Mouse (Mus musculus) macrophage (primary cell): Measurements from ENCODE around the gene Acp7. TPM values are rescaled to one million over a fixed set of nuclear protein-coding genes. Genes with fewer than 3 reads are reported as not detected.

Experiments
- H3K27ac ChIP-seq: fragments of 350-480 bp; formaldehyde crosslinking; 2 replicates; pipeline ENCODE4 v1.9.0; 2021
- H3K36me3 ChIP-seq: fragments of 350-480 bp; formaldehyde crosslinking; 2 replicates; pipeline ENCODE4 v1.9.0; 2021; ENCODE audit errors: inconsistent target
- H3K4me3 ChIP-seq: fragments of 350-480 bp; formaldehyde crosslinking; 2 replicates; pipeline ENCODE4 v1.9.0; 2021; ENCODE audit errors: inconsistent target
- H3K79me2 ChIP-seq: fragments of 350-480 bp; formaldehyde crosslinking; 2 replicates; pipeline ENCODE4 v1.9.0; 2021; ENCODE audit errors: inconsistent target
- WGBS: methylation state at CpG from one replicate; pipeline ENCODE4 v1.1.7; 2026; ENCODE audit warnings: inconsistent platforms; ENCODE audit not compliant: missing documents; 5-methylcytosine and 5-hydroxymethylcytosine counted together
- polyA plus RNA-seq: library from polyadenylated mRNA; stranded (reverse); fragments of 250-400 nt; gene quantifications from 3 replicates; pipeline ENCODE4 v1.2.4, GENCODE M21; 2018; ENCODE audit warnings: inconsistent platforms

Gene Acp7
- polyA plus RNA-seq, 1 experiment from 2014 or later, result not detected

- Histone ChIP-seq H3K36me3 (no peaks in the 10 kb centered on the region), H3K27ac (no peak overlapping the region), H3K4me3 (no peak overlapping the region), H3K79me2 (peaks cover 76% of the 10 kb centered on the region; the same call in 1 of the 2 replicates)
- WGBS, result 93% methylated on average over 11 of the region's 11 CpGs
Measured at GRCm38 (mm10) chr7:28575597-28575996, 55.5 kb downstream of the Acp7 start.

DNA sequence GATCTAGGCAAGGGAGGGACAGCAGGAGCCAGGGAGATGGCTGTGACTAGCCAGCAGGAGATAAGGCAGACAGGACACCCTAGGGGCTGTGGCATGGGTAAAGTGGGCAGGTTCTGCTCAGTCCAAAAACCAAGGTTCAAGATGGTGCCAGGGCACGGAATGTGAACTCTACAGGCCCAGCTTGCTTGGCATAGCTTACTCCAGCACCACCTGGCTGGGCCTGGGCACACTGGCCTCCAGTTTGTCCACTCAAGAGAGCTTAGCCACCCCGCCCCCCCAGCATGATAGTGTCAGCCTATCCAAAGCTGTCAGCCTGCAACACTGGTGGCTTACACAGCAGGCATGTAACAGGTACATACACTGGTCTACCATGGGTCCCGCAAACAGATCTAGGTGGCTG is 57.9 kb downstream of the Acp7 start:
- no peaks in the 10 kb centered on the region for H3K36me3 ChIP-seq
- no peak overlapping the region for H3K27ac ChIP-seq

DNA sequence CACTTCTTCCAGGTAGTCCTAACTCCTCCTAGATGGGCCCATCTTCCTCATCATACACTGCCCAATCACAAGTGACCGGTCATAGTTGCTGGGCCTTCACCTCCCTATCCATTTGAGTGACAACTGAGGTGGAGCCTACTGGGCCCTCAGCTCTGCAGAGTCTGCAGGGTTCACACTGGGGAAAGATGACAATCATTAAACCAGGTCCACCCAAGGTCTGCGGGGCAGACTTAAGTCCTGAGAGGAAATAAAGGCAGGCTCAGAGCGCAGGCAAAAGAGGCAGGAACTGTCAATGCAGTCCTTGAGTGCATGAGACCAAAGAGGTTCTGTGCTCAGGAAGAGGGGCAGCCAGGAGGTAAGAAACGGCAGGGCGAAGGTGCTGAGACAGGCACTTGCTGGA is 58.4 kb downstream of the Acp7 start:
- Histone ChIP-seq H3K27ac (no peak overlapping the region), H3K4me3 (no peak overlapping the region), H3K36me3 (0 out of 2 replicates have a peak, but pooled peaks cover 1% of the 10 kb centered on the region), H3K79me2 (peaks cover 47% of the 10 kb centered on the region; the same call in 1 of the 2 replicates)
- 97% methylated on average over 5 of the region's 5 CpGs for WGBS

More for the DNA sequence above, 57.9 kb downstream of the Acp7 start:
- no peak overlapping the region for H3K4me3 ChIP-seq
- WGBS, result 94% methylated on average over 3 of the region's 3 CpGs
- peaks cover 53% of the 10 kb centered on the region; the same call in 1 of the 2 replicates for H3K79me2 ChIP-seq

DNA sequence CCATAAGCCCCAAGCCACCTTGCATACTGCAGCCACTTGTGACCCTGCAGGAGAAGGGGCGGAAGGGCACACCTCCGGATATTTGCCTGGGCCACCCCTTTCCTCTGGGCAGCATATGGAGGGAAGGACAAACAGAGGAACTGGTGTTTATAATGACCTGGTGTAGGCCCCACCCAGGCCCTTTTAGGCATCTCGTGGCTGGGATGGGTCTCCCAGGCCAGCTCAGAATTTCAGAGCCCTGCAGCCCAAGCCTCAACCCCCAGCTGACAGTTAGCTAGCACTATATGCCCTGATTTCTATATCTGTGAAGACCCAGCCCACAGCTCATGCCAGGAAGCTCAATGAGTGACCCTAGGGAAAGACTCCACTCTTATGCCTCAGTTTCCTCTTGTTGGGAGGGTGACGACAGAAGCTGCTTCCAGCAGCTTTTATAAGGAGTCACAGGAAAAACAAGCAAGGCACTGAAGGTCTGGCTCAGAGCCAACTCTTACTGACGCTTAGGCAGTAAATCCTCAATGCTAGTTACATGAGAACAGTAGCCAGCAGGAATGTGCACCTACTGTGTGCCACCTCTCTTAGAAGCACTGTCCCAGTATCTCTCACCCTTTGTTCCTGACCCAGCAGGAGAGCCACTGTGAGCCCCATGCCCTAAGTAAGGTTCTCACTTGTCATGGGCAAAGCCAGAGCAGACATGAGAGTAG is 60.0 kb downstream of the Acp7 start:
- WGBS, result 55% methylated on average over 5 of the region's 5 CpGs
- Histone ChIP-seq H3K4me3 (no peak overlapping the region), H3K79me2 (peaks cover 31% of the 10 kb centered on the region; the same call in 1 of the 2 replicates), H3K27ac (no peak overlapping the region), H3K36me3 (peaks cover 17% of the 10 kb centered on the region; the same call in 1 of the 2 replicates)

GRCm38 (mm10) chr7:28570291-28570981 is 60.7 kb downstream of the Acp7 start:
- Histone ChIP-seq H3K4me3 (no peak overlapping the region), H3K27ac (no peak overlapping the region), H3K36me3 (peaks cover 23% of the 10 kb centered on the region; the same call in 1 of the 2 replicates), H3K79me2 (peaks cover 25% of the 10 kb centered on the region; the same call in 1 of the 2 replicates)
- 88% methylated on average over 11 of the region's 12 CpGs for WGBS

GRCm38 (mm10) chr7:28568253-28568652 is 62.9 kb downstream of the Acp7 start:
- peaks cover 32% of the 10 kb centered on the region; the same call in 1 of the 2 replicates for H3K36me3 ChIP-seq
- peaks cover 4% of the 10 kb centered on the region; the same call in 1 of the 2 replicates for H3K79me2 ChIP-seq
- no peak overlapping the region for H3K27ac ChIP-seq
- no peak overlapping the region for H3K4me3 ChIP-seq

DNA sequence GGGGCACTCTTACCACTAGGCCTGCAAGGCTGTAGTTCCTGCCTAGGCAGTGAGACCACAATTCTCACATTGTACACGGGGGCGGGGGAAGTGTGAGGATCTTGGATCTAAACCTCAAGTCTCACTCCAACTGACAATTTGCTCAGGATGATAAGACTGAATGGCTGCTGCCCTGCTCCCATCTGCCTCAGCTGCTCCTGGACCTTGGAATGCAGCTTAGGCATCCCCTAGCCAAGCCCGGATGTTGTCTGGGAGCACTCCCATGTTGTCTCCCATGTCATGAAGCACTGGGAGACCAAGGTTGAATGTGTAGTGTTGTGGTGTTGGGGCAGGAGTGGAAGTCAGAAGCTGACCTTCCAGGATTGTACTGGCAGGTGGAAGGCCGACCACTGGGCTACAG is 63.6 kb downstream of the Acp7 start:
- Histone ChIP-seq H3K27ac (no peak overlapping the region), H3K4me3 (no peak overlapping the region), H3K79me2 (no peaks in the 10 kb centered on the region; the same call in 1 of the 2 replicates), H3K36me3 (peaks cover 39% of the 10 kb centered on the region; the same call in 1 of the 2 replicates)
- 75% methylated on average over 4 of the region's 4 CpGs for WGBS

GRCm38 (mm10) chr7:28565407-28565806 is 65.7 kb downstream of the Acp7 start:
- no peak overlapping the region for H3K27ac ChIP-seq

GRCm38 (mm10) chr7:28562951-28563350 is 68.2 kb downstream of the Acp7 start:
- 95% methylated on average over 13 of the region's 13 CpGs for WGBS
- H3K36me3 ChIP-seq, result peaks cover 57% of the 10 kb centered on the region; the same call in 1 of the 2 replicates

More at GRCm38 (mm10) chr7:28565407-28565806, 65.7 kb downstream of the Acp7 start:
- H3K79me2 ChIP-seq, result no peaks in the 10 kb centered on the region
- WGBS, result 68% methylated on average over 5 of the region's 5 CpGs
- H3K36me3 ChIP-seq, result peaks cover 48% of the 10 kb centered on the region; the same call in 1 of the 2 replicates
- H3K4me3 ChIP-seq, result no peak overlapping the region

GRCm38 (mm10) chr7:28562371-28562770 is 68.8 kb downstream of the Acp7 start:
- H3K4me3 ChIP-seq, result no peak overlapping the region
- WGBS, result 93% methylated on average over 13 of the region's 13 CpGs
- no peaks in the 10 kb centered on the region for H3K79me2 ChIP-seq
- H3K27ac ChIP-seq, result no peak overlapping the region
- peaks cover 52% of the 10 kb centered on the region; the same call in 1 of the 2 replicates for H3K36me3 ChIP-seq

More at GRCm38 (mm10) chr7:28562951-28563350, 68.2 kb downstream of the Acp7 start:
- Histone ChIP-seq H3K27ac (no peak overlapping the region), H3K4me3 (no peak overlapping the region), H3K79me2 (no peaks in the 10 kb centered on the region)

- Histone ChIP-seq H3K27ac (no peak overlapping the region), H3K4me3 (no peak overlapping the region), H3K36me3 (peaks cover 48% of the 10 kb centered on the region; the same call in 1 of the 2 replicates), H3K79me2 (no peaks in the 10 kb centered on the region)
- 98% methylated on average over 11 of the region's 11 CpGs for WGBS
Measured at GRCm38 (mm10) chr7:28561967-28562366, 69.2 kb downstream of the Acp7 start.

DNA sequence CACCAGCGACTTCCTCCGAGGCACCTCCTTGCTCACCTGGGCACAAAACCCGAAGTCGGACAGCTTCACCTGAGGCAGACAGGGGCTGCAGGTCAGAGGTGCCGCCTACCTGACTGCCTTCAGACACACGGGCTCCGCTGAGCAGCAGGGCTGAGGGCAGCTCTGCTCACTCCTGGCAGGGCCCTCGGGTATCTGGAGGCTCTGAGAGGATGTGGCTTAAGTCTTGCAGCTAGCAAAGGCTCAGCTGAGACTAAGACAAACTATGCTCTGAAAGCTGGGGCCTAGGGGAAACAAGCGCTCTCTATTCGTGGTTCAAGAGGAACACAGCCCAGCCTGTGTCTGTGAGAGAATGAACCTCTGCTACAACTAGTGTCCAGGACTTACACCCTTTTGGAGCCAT is 70.3 kb downstream of the Acp7 start:
- no peaks in the 10 kb centered on the region for H3K79me2 ChIP-seq
- H3K36me3 ChIP-seq, result peaks cover 37% of the 10 kb centered on the region; the same call in 1 of the 2 replicates
- H3K4me3 ChIP-seq, result no peak overlapping the region
- 92% methylated on average over 10 of the region's 10 CpGs for WGBS
- H3K27ac ChIP-seq, result no peak overlapping the region

DNA sequence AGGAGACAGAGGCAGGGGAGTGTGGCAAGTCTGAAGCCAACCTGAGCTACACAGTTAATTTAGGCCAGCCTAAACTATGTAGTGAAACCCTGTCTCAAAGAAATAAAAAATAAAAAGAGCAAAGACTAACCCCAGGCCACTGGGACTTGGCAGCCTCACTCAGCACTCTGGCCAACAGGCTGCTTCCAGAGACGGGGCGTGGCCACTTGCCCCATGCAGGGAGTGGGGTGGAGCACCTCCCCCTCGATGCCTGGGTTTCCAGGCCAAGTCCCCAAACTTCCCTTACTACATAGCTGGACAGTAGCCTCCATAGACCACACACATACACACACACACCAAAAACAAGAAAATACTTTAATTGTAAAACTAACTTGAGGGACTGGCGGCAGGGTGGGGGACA is 72.6 kb downstream of the Acp7 start:
- Histone ChIP-seq H3K79me2 (no peaks in the 10 kb centered on the region), H3K27ac (no peak overlapping the region), H3K36me3 (peaks cover 26% of the 10 kb centered on the region; the same call in 1 of the 2 replicates), H3K4me3 (no peak overlapping the region)
- WGBS, result 73% methylated on average over 4 of the region's 4 CpGs

DNA sequence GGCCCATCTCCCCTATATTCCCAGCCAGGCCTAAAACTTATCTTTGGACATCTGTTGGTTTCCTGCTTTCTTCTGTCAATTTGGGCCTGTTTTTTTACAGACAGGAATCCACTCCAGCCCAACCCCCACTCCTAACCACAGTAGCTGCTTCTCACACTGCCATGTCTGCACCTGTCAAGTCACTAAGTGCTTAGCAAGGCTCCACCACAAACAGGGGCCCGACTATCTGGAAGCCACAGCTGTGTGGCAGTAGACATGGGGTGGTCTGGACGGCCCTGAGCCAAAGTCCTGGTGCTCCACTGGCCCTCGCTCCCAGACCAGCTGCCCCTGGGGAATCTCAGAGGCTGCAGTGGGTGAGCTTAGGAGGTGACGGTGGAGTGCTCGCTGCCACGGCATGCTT is 73.4 kb downstream of the Acp7 start:
- H3K4me3 ChIP-seq, result no peak overlapping the region
- peaks cover 19% of the 10 kb centered on the region; the same call in 1 of the 2 replicates for H3K36me3 ChIP-seq
- H3K27ac ChIP-seq, result no peak overlapping the region
- no peaks in the 10 kb centered on the region for H3K79me2 ChIP-seq
- 53% methylated on average over 6 of the region's 6 CpGs for WGBS
